Mouse (Mus musculus) heart, postnatal 0 days (tissue): ENCODE measurements at regions not wholly inside any gene's neighbourhood (a gene's known extent, or its start where the extent isn't known, plus 50 kb on each side); places are given as distances from the start of the nearest gene placed in this dataset.

Source experiments
- ATAC-seq: fragments of 200-750 bp; cut with Nextera tagmentation; 2 replicates; pipeline ENCODE4 v1.8.0; 2017; ENCODE audit warnings: low read depth, moderate number of reproducible peaks, moderate library complexity; ENCODE audit not compliant: insufficient read depth
- DNase-seq: peaks from one replicate; pipeline ENCODE4 v3.0.0-alpha.2; 2016; ENCODE audit warnings: low spot score
- H3K27ac ChIP-seq: fragments of 300-500 bp; sonication (generic); 2 replicates; pipeline ENCODE4 v1.5.1; 2014; ENCODE audit warnings: low read depth, mild to moderate bottlenecking
- H3K27me3 ChIP-seq: fragments of 300-500 bp; sonication (generic); 2 replicates; pipeline ENCODE4 v1.6.1; 2014; ENCODE audit warnings: low read length, mixed read lengths; ENCODE audit not compliant: control insufficient read depth, insufficient read depth
- H3K36me3 ChIP-seq: fragments of 300-500 bp; sonication (generic); replicated peaks from 2 replicates; pipeline ENCODE4 v1.6.1; 2014; ENCODE audit warnings: low read length, mixed read lengths; ENCODE audit not compliant: control insufficient read depth, insufficient read depth
- H3K4me1 ChIP-seq: fragments of 300-500 bp; sonication (generic); 2 replicates; pipeline ENCODE4 v1.6.1; 2014; ENCODE audit warnings: antibody characterized with exemption; ENCODE audit not compliant: control insufficient read depth, insufficient read depth
- H3K4me2 ChIP-seq: fragments of 300-500 bp; sonication (generic); 2 replicates; pipeline ENCODE4 v1.6.1; 2014; ENCODE audit warnings: low read depth, mild to moderate bottlenecking, low read length, moderate library complexity
- H3K4me3 ChIP-seq: fragments of 300-500 bp; sonication (generic); 2 replicates; pipeline ENCODE4 v1.5.1; 2014; ENCODE audit warnings: low read depth, low read length
- H3K9ac ChIP-seq: fragments of 300-500 bp; sonication (generic); replicated peaks from 2 replicates; pipeline ENCODE4 v1.6.1; 2014; ENCODE audit warnings: low read depth, low read length, mixed read lengths
- H3K9me3 ChIP-seq: fragments of 300-500 bp; sonication (generic); replicated peaks from 2 replicates; pipeline ENCODE4 v1.6.1; 2016; ENCODE audit warnings: low read length; ENCODE audit not compliant: control insufficient read depth
- CTCF ChIP-seq: IDR thresholded peaks from 2 replicates; pipeline ENCODE4 v1.5.1; 2016; ENCODE audit warnings: antibody characterized with exemption, control low read depth, low read depth
- EP300 ChIP-seq: IDR thresholded peaks from 2 replicates; pipeline ENCODE4 v1.6.1; 2016; ENCODE audit warnings: antibody characterized with exemption, low read depth
- WGBS: fragments of 180-500 bp; shearing (Covaris S2); extraction: QIAGEN DNeasy Blood & Tissue Kit; methylation state at CpG from one replicate; pipeline ENCODE4 v1.1.7; 2014; 5-methylcytosine and 5-hydroxymethylcytosine counted together

- ATAC-seq (no peak), DNase-seq (no peak)
- H3K27me3 ChIP-seq = no peaks in the 10 kb centered on the region
- no peak overlapping the region for H3K4me3 ChIP-seq
- H3K27ac ChIP-seq = no peak overlapping the region
- no peaks in the 10 kb centered on the region for H3K9me3 ChIP-seq
- WGBS = 83% methylated on average over 1 of the region's 1 CpGs
- H3K36me3 ChIP-seq = no peaks in the 10 kb centered on the region
- H3K4me1 ChIP-seq = no peaks in the 10 kb centered on the region
- H3K4me2 ChIP-seq = no peak overlapping the region
- no peak for TF ChIP-seq EP300
- no peak for TF ChIP-seq CTCF
- no peak overlapping the region for H3K9ac ChIP-seq
Measured at GRCm38 (mm10) chr1:169416701-169417100, 114.6 kb downstream of the Nuf2 start.

- ATAC-seq (no peak), DNase-seq (no peak)
- TF ChIP-seq EP300 = no peak
- no peak for TF ChIP-seq CTCF
- WGBS = 71% methylated on average over 2 of the region's 2 CpGs
- no peaks in the 10 kb centered on the region for H3K9me3 ChIP-seq
- no peak overlapping the region for H3K4me2 ChIP-seq
- no peaks in the 10 kb centered on the region for H3K36me3 ChIP-seq
- H3K9ac ChIP-seq = no peak overlapping the region
- H3K27ac ChIP-seq = no peak overlapping the region
- H3K4me3 ChIP-seq = no peak overlapping the region
- no peaks in the 10 kb centered on the region for H3K4me1 ChIP-seq
- no peaks in the 10 kb centered on the region for H3K27me3 ChIP-seq
Measured at GRCm38 (mm10) chr1:169408120-169408519, 123.1 kb downstream of the Nuf2 start.

DNA sequence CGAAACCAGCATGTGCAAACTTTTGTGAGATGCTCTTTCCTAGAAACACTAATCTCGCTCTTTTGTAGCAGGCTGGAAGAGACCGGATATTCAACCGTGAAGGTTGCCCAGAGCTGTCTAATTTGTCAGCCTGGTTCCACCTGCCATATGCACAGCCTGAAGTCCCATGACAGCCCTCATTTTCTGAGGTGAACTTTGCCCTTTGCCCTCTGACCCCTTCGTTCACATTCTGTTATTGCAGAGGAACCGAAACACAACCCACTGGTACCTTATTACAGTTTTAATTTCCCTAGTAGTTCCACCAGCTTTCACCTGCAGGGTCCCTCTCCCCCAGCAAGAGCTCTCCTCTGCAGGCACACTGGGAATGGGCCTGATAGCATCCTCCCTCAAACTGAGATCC is 130.4 kb downstream of the Nuf2 start:
- Histone ChIP-seq H3K9me3 (no peaks in the 10 kb centered on the region), H3K27me3 (no peaks in the 10 kb centered on the region), H3K4me3 (no peak overlapping the region), H3K4me1 (no peaks in the 10 kb centered on the region), H3K27ac (no peak overlapping the region), H3K9ac (no peak overlapping the region), H3K4me2 (no peak overlapping the region), H3K36me3 (no peaks in the 10 kb centered on the region)
- 77% methylated on average over 6 of the region's 6 CpGs for WGBS
- TF ChIP-seq CTCF (no peak), EP300 (no peak)
- ATAC-seq (no peak), DNase-seq (no peak)

GRCm38 (mm10) chr1:169397371-169397770 is 133.9 kb downstream of the Nuf2 start:
- DNase-seq = no peak
- 80% methylated on average over 4 of the region's 4 CpGs for WGBS
- no peak overlapping the region for H3K4me3 ChIP-seq

GRCm38 (mm10) chr1:169387056-169387455 is 144.2 kb downstream of the Nuf2 start:
- TF ChIP-seq EP300 (no peak), CTCF (no peak)
- Histone ChIP-seq H3K36me3 (no peaks in the 10 kb centered on the region), H3K9me3 (no peaks in the 10 kb centered on the region), H3K4me1 (no peaks in the 10 kb centered on the region), H3K4me3 (no peak overlapping the region), H3K27ac (no peak overlapping the region), H3K27me3 (no peaks in the 10 kb centered on the region), H3K9ac (no peak overlapping the region), H3K4me2 (no peak overlapping the region)
- 29% methylated on average over 1 of the region's 1 CpGs for WGBS
- ATAC-seq (no peak), DNase-seq (no peak)

More at GRCm38 (mm10) chr1:169397371-169397770, 133.9 kb downstream of the Nuf2 start:
- no peak for ATAC-seq
- H3K27me3 ChIP-seq = no peaks in the 10 kb centered on the region
- no peak overlapping the region for H3K9ac ChIP-seq
- no peak for TF ChIP-seq CTCF
- H3K9me3 ChIP-seq = no peaks in the 10 kb centered on the region
- H3K36me3 ChIP-seq = no peaks in the 10 kb centered on the region
- H3K27ac ChIP-seq = no peak overlapping the region
- H3K4me1 ChIP-seq = no peaks in the 10 kb centered on the region
- no peak overlapping the region for H3K4me2 ChIP-seq

DNA sequence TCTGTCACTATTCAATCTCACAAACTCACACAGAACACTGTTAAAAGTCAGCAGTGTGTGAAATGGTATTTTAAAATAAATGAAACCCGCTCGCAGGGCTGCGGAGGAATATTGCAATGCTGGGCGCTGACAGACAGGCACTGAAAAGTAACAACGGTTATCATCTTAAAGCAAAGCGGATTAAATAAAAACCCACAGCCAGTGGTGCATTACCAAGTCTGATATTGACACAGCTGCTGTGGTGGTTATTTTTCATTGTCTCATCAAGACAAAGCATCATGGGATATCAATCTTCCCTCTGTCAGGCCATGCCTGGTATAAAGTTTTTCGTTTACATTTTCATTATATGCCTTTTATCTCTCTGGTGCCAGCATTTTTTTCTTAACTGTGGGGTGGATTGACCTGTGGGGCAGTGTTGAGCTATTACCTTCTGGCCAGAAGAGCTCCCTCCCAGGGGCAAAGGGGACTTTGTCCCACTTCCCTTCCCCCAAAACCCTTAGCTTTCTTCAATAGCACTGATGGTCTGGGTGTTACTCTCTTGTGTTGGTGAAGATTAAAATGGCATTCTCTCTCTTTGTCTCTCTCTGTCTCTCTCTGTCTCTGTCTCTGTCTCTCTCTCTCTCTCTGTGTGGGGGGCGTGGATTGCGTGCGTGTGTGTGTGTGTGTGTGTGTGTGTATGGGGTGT is 145.4 kb downstream of the Nuf2 start:
- H3K9ac ChIP-seq = no peak overlapping the region
- H3K9me3 ChIP-seq = no peaks in the 10 kb centered on the region
- no peaks in the 10 kb centered on the region for H3K36me3 ChIP-seq
- no peaks in the 10 kb centered on the region for H3K4me1 ChIP-seq
- no peak overlapping the region for H3K27ac ChIP-seq
- no peak overlapping the region for H3K4me2 ChIP-seq
- H3K27me3 ChIP-seq = no peaks in the 10 kb centered on the region
- H3K4me3 ChIP-seq = no peak overlapping the region
- ATAC-seq (no peak), DNase-seq (no peak)
- TF ChIP-seq CTCF (no peak), EP300 (no peak)
- WGBS = 81% methylated on average over 10 of the region's 10 CpGs
